In genomic region chr19:29390483-29390882, GRCm38 (mm10) we compare ENCODE assay signal across 30 mouse cellular contexts. TPM values are rescaled to one million over a fixed set of nuclear protein-coding genes. Genes with fewer than 3 reads are reported as not detected.
A peak's percentile ranks its signal among the peaks of the same experiment; 100 is the strongest.
DNase-seq lines count a peak whose midpoint lies in the region; ATAC-seq and TF ChIP-seq lines count a peak whose summit lies in the region.
"Had no signal": no experiment of that assay in that cellular context is flagged by ENCODE, and none has a peak within 500 bp of the region (broad histone marks: within the 10 kb centered on the region; RNA-seq: fewer than 3 reads in every experiment).

No protein-coding gene starts in this region.

- WGBS in liver, adult 2 months: 40% methylated on average over 5 of the region's 5 CpGs
- WGBS in liver, postnatal 0 days (ENCODE audit: insufficient replicate concordance): 69% methylated on average over 5 of the region's 5 CpGs

- no peak for TF ChIP-seq CTCF in liver, adult 2 months (IDR thresholded peaks at IDR 0.05; ENCODE audit: low read depth, low read length)
- TF ChIP-seq CTCF in liver, postnatal 0 days (IDR thresholded peaks at IDR 0.05; ENCODE audit: low read depth): no peak
- no peak for TF ChIP-seq CTCF in G1E (IDR thresholded peaks at IDR 0.05; ENCODE audit: low read depth, low read length)
- TF ChIP-seq CTCF in gastrocnemius, adult 2 months (IDR thresholded peaks at IDR 0.05): no peak

- TF ChIP-seq EP300 in liver, postnatal 0 days (IDR thresholded peaks at IDR 0.05; ENCODE audit: low read depth): no peak

- no peak overlapping the region for H3K4me2 ChIP-seq in liver, postnatal 0 days (ENCODE audit: low read depth, low read length)
- H3K4me2 ChIP-seq: heart, embryonic 13.5 days; hindbrain, embryonic 12.5 days; hindbrain, embryonic 15.5 days had no signal

- H3K9me3 ChIP-seq in liver, postnatal 0 days (ENCODE audit: low read length): no peaks in the 10 kb centered on the region
- H3K9me3 ChIP-seq in G1E (replicated peaks): no peaks in the 10 kb centered on the region
- H3K9me3 ChIP-seq: forebrain, embryonic 10.5 days; heart, embryonic 10.5 days; heart, embryonic 13.5 days; hindbrain, embryonic 12.5 days; hindbrain, embryonic 15.5 days had no signal

- no peak for TF ChIP-seq POLR2A in liver, adult 2 months (IDR thresholded peaks at IDR 0.05; ENCODE audit: extremely low read depth, insufficient read depth, low read length)

- no peaks in the 10 kb centered on the region for H3K79me2 ChIP-seq in liver, adult 2 months (ENCODE audit: control insufficient read depth, insufficient read depth, low read length)

- intact Hi-C loops in gastrocnemius, adult 2 months (cut with DNase I): no loop called here

- no peaks in the 10 kb centered on the region for H3K4me1 ChIP-seq in liver, adult 2 months (ENCODE audit: control insufficient read depth, insufficient read depth, low read length)
- no peaks in the 10 kb centered on the region for H3K4me1 ChIP-seq in liver, postnatal 0 days (ENCODE audit: insufficient read depth)
- peaks cover 28% of the 10 kb centered on the region for H3K4me1 ChIP-seq in G1E (ENCODE audit: insufficient read depth, low read depth, low read length)
- peaks cover 7% of the 10 kb centered on the region; the same call in 1 of the 2 replicates for H3K4me1 ChIP-seq in brown adipose tissue, adult 24 weeks (ENCODE audit: control insufficient read depth, insufficient read depth, insufficient read length, low read length)
- H3K4me1 ChIP-seq: forebrain, embryonic 10.5 days; heart, embryonic 10.5 days; heart, embryonic 13.5 days; hindbrain, embryonic 12.5 days; hindbrain, embryonic 15.5 days had no signal

- no peak overlapping the region for H3K27ac ChIP-seq in liver, adult 2 months (replicated peaks; ENCODE audit: insufficient read depth, low read depth, low read length)
- H3K27ac ChIP-seq in liver, postnatal 0 days (ENCODE audit: low read depth): no peak overlapping the region
- H3K27ac ChIP-seq in brown adipose tissue, adult 24 weeks (replicated peaks; ENCODE audit: low read depth, low read length): peak overlapping the region; percentile 96
- H3K27ac ChIP-seq in gastrocnemius, adult 2 months: no peak overlapping the region
- H3K27ac ChIP-seq: forebrain, embryonic 10.5 days; heart, adult 2 months; heart, embryonic 10.5 days; heart, embryonic 13.5 days; hindbrain, embryonic 12.5 days; hindbrain, embryonic 15.5 days had no signal

- no peak for ATAC-seq in liver, postnatal 0 days
- peak; percentile 79 for ATAC-seq in G1E (ENCODE audit: extremely low read depth, insufficient number of reproducible peaks, low FRiP score, poor library complexity, severe bottlenecking)
- ATAC-seq: forebrain, embryonic 14.5 days; intestine, postnatal 0 days had no signal

- no peaks in the 10 kb centered on the region for H3K27me3 ChIP-seq in liver, adult 2 months (ENCODE audit: control insufficient read depth, insufficient read depth, low read length)
- no peaks in the 10 kb centered on the region for H3K27me3 ChIP-seq in liver, postnatal 0 days (ENCODE audit: insufficient read depth, low read length)
- no peaks in the 10 kb centered on the region for H3K27me3 ChIP-seq in G1E (ENCODE audit: insufficient read depth, low read length)
- H3K27me3 ChIP-seq: heart, embryonic 13.5 days; hindbrain, embryonic 12.5 days; hindbrain, embryonic 15.5 days had no signal

- DNase-seq in adrenal gland, postnatal 10 days: peak; percentile 60
- DNase-seq in adrenal gland, postnatal 4 days (ENCODE audit: low spot score in 2 of 2): no peak
- DNase-seq in liver, adult 2 months (ENCODE audit: extremely low read depth, low read depth, low spot score): peak; percentile 82
- no peak for DNase-seq in liver, postnatal 0 days
- DNase-seq in G1E (ENCODE audit: low spot score): no peak
- DNase-seq in gastrocnemius, adult 2 months: no peak
- DNase-seq: B cell, adult 2 months; cerebellum, adult 18-20 months; cerebellum, adult 9-10 months; cerebellum, postnatal 14 days; gastrocnemius, postnatal 10 days; gastrocnemius, postnatal 36 days; heart, adult 2 months; heart, postnatal 14 days; kidney, adult 2 months had no signal

- H3K9ac ChIP-seq in liver, adult 2 months (ENCODE audit: low read depth, low read length): no peak overlapping the region
- no peak overlapping the region for H3K9ac ChIP-seq in liver, postnatal 0 days (replicated peaks)
- H3K9ac ChIP-seq: heart, embryonic 13.5 days; hindbrain, embryonic 12.5 days; hindbrain, embryonic 15.5 days had no signal

- no peaks in the 10 kb centered on the region for H3K36me3 ChIP-seq in liver, adult 2 months (ENCODE audit: control insufficient read depth, insufficient read depth, low read length)
- no peaks in the 10 kb centered on the region; the same call in 1 of the 2 replicates for H3K36me3 ChIP-seq in liver, postnatal 0 days (replicated peaks; ENCODE audit: insufficient read depth, low read length)
- peaks cover 24% of the 10 kb centered on the region for H3K36me3 ChIP-seq in G1E (replicated peaks)
- H3K36me3 ChIP-seq: forebrain, embryonic 10.5 days; heart, embryonic 10.5 days; heart, embryonic 13.5 days; hindbrain, embryonic 12.5 days; hindbrain, embryonic 15.5 days had no signal

- no peak overlapping the region for H3K4me3 ChIP-seq in liver, adult 2 months (ENCODE audit: insufficient read depth, low read depth, low read length)
- H3K4me3 ChIP-seq in liver, postnatal 0 days (ENCODE audit: low read depth, low read length): no peak overlapping the region
- no peak overlapping the region; the same call in 1 of the 2 replicates for H3K4me3 ChIP-seq in G1E (ENCODE audit: low read depth, low read length)
- no peak overlapping the region for H3K4me3 ChIP-seq in brown adipose tissue, adult 24 weeks (ENCODE audit: insufficient read depth, low read depth, low read length)
- H3K4me3 ChIP-seq in gastrocnemius, adult 2 months: no peak overlapping the region
- H3K4me3 ChIP-seq: forebrain, embryonic 10.5 days; heart, adult 2 months; heart, embryonic 10.5 days; heart, embryonic 13.5 days; hindbrain, embryonic 12.5 days; hindbrain, embryonic 15.5 days had no signal

RNA-seq across cellular contexts. Expression of gene Pdcd1lg2, which starts 20.2 kb away (rescaled TPM):
- not detected for total RNA-seq in adrenal gland, postnatal 10 days (2021)
- not detected for total RNA-seq in adrenal gland, postnatal 4 days (2021)
- total RNA-seq in liver, adult 2 months (2014; rRNA removed): 0.13 and 0.18 TPM in 2 replicates
- 0.05 and 0.11 TPM in 2 replicates for polyA plus RNA-seq in liver, adult 2 months (2012; rRNA removed)
- not detected in 2 replicates for polyA plus RNA-seq in liver, postnatal 0 days (2015; fragmentation: Nextera tagmentation; extraction: Ambion mirVana)
- total RNA-seq in G1E (2014; fragmentation: Nextera tagmentation) (2.0 and 2.5 TPM in 2 replicates), G1E (2017) (8.8 and 10.5 TPM in 2 replicates)
- polyA plus RNA-seq in G1E (2012): 0.10 and 0.16 TPM in 2 replicates
- polyA plus RNA-seq in brown adipose tissue, adult 24 weeks (2012; ENCODE audit: insufficient read depth, insufficient read length, missing spikeins): not detected in 2 replicates
- not detected for total RNA-seq in gastrocnemius, adult 2 months (2021)
- total RNA-seq: ES-E14; gastrocnemius, postnatal 10 days; gastrocnemius, postnatal 36 days; granulocyte monocyte progenitor cell, adult 5-6 weeks; heart, adult 2 months; heart, postnatal 14 days had no signal
- polyA plus RNA-seq: embryonic facial prominence, embryonic 11.5 days; embryonic facial prominence, embryonic 14.5 days; forebrain, embryonic 10.5 days; forebrain, embryonic 14.5 days; heart, embryonic 10.5 days; heart, embryonic 13.5 days; hindbrain, embryonic 12.5 days; hindbrain, embryonic 15.5 days; intestine, embryonic 14.5 days; intestine, postnatal 0 days had no signal

RNA-seq across cellular contexts. Expression of gene Cd274, which starts 23.2 kb away (rescaled TPM):
- total RNA-seq in adrenal gland, postnatal 10 days (2021): 1 to 10 TPM; 2.7 to 6.9 TPM
- total RNA-seq in adrenal gland, postnatal 4 days (2021): 1 to 10 TPM; 1.4 to 1.9 TPM
- 2.1 TPM in 2 replicates for total RNA-seq in liver, adult 2 months (2014; rRNA removed)
- polyA plus RNA-seq in liver, adult 2 months (2012; rRNA removed): 1.00 and 1.2 TPM in 2 replicates
- polyA plus RNA-seq in liver, postnatal 0 days (2015; fragmentation: Nextera tagmentation; extraction: Ambion mirVana): 0.76 and 1.2 TPM in 2 replicates
- total RNA-seq in G1E (2014; fragmentation: Nextera tagmentation) (15.1 and 18.4 TPM in 2 replicates), G1E (2017) (37.1 and 40.8 TPM in 2 replicates)
- polyA plus RNA-seq in G1E (2012): 0.29 and 0.56 TPM in 2 replicates
- 52.6 and 58.2 TPM in 2 replicates for polyA plus RNA-seq in brown adipose tissue, adult 24 weeks (2012; ENCODE audit: insufficient read depth, insufficient read length, missing spikeins)
- total RNA-seq in gastrocnemius, adult 2 months (2021): under 1 TPM; 0.59 to 0.71 TPM

RNA-seq across cellular contexts. Expression of gene Plgrkt, which starts 23.3 kb away (rescaled TPM):
- 10 to 100 TPM; 44.0 to 83.3 TPM for total RNA-seq in adrenal gland, postnatal 10 days (2021)
- 10 to 100 TPM; 73.2 to 74.8 TPM for total RNA-seq in adrenal gland, postnatal 4 days (2021)
- total RNA-seq in liver, adult 2 months (2014; rRNA removed): 11.5 and 14.0 TPM in 2 replicates
- polyA plus RNA-seq in liver, adult 2 months (2012; rRNA removed): 9.4 and 14.8 TPM in 2 replicates
- polyA plus RNA-seq in liver, postnatal 0 days (2015; fragmentation: Nextera tagmentation; extraction: Ambion mirVana): 23.8 and 25.0 TPM in 2 replicates
- total RNA-seq in G1E (2014; fragmentation: Nextera tagmentation): 179 and 190 TPM in 2 replicates
- 439 and 475 TPM in 2 replicates for total RNA-seq in G1E (2017)
- polyA plus RNA-seq in G1E (2012): 38.2 and 39.8 TPM in 2 replicates
- 118 and 119 TPM in 2 replicates for polyA plus RNA-seq in brown adipose tissue, adult 24 weeks (2012; ENCODE audit: insufficient read depth, insufficient read length, missing spikeins)
- total RNA-seq in gastrocnemius, adult 2 months (2021): 10 to 100 TPM; 16.1 to 21.2 TPM

RNA-seq across cellular contexts. Expression of gene Rln1, which starts 56.0 kb away (rescaled TPM):
- not detected for total RNA-seq in adrenal gland, postnatal 10 days (2021)
- total RNA-seq in adrenal gland, postnatal 4 days (2021): not detected
- not detected in 2 replicates for total RNA-seq in liver, adult 2 months (2014; rRNA removed)
- not detected in 2 replicates for polyA plus RNA-seq in liver, adult 2 months (2012; rRNA removed)
- polyA plus RNA-seq in liver, postnatal 0 days (2015; fragmentation: Nextera tagmentation; extraction: Ambion mirVana): not detected in 2 replicates
- not detected in 2 replicates for total RNA-seq in G1E (2014; fragmentation: Nextera tagmentation)
- 0.06 and 0.11 TPM in 2 replicates for total RNA-seq in G1E (2017)
- polyA plus RNA-seq in G1E (2012): not detected in 2 replicates
- polyA plus RNA-seq in brown adipose tissue, adult 24 weeks (2012; ENCODE audit: insufficient read depth, insufficient read length, missing spikeins): not detected in 2 replicates
- not detected for total RNA-seq in gastrocnemius, adult 2 months (2021)
- total RNA-seq: gastrocnemius, postnatal 10 days; gastrocnemius, postnatal 36 days; granulocyte monocyte progenitor cell, adult 5-6 weeks; heart, adult 2 months; heart, postnatal 14 days; hematopoietic stem cell, adult 5-6 weeks had no signal
- polyA plus RNA-seq: heart, adult 2 months; heart, embryonic 16.5 days; intestine, postnatal 0 days had no signal

Comparison
In these comparisons a context has a peak if more than half of its experiments do, and no peak if none do; other contexts are left out.
1. DNase-seq: peak in adrenal gland, postnatal 10 days (single experiment) and liver, adult 2 months (single experiment); none in adrenal gland, postnatal 4 days (0 of 2), liver, postnatal 0 days (single experiment), G1E (single experiment) and gastrocnemius, adult 2 months (single experiment).